Mouse (Mus musculus) lung, postnatal 4 days (tissue): Measurements from ENCODE around the gene Lmbr1l.

ENCODE experiments used
- DNase-seq, 2 experiments: peaks; one replicate each; pipeline ENCODE4 v3.0.0; 2021

Gene Lmbr1l

GRCm38 (mm10) chr15:98865771-98866170, 52.3 kb downstream of the Lmbr1l start:
- DNase-seq, result peak in 1 of 2 experiments; percentile 21

- peak in 1 of 2 experiments; percentile 18 for DNase-seq
These were observed 53.1 kb downstream of the Lmbr1l start for GRCm38 (mm10) chr15:98864951-98865350.

GRCm38 (mm10) chr15:98863451-98863958, 54.5 kb downstream of the Lmbr1l start:
- DNase-seq, result no peak

GRCm38 (mm10) chr15:98861701-98862410, 56.2 kb downstream of the Lmbr1l start:
- DNase-seq, result peak in 1 of 2 experiments; percentile 20

DNA sequence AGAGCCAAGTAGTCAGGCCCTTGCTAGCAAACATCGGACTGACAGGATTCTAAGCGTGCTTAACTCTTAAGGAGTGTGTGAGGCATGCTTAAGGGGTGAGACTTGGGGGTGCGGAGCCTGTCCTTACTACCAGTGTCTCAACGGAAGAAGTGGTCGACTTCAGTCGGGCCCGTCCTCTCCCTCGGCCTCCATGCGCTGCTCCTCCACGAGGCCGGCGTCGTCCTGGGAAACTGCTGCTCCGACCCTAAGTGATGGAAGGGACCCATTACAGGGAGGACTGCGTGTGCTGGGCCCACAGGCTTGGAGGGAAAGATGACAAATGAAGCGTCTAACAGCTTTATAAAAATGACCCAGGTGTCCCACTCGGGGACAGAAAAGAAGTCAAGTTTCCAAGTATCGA, 57.1 kb downstream of the Lmbr1l start:
- DNase-seq, result peak in 1 of 2 experiments; percentile 19

DNA sequence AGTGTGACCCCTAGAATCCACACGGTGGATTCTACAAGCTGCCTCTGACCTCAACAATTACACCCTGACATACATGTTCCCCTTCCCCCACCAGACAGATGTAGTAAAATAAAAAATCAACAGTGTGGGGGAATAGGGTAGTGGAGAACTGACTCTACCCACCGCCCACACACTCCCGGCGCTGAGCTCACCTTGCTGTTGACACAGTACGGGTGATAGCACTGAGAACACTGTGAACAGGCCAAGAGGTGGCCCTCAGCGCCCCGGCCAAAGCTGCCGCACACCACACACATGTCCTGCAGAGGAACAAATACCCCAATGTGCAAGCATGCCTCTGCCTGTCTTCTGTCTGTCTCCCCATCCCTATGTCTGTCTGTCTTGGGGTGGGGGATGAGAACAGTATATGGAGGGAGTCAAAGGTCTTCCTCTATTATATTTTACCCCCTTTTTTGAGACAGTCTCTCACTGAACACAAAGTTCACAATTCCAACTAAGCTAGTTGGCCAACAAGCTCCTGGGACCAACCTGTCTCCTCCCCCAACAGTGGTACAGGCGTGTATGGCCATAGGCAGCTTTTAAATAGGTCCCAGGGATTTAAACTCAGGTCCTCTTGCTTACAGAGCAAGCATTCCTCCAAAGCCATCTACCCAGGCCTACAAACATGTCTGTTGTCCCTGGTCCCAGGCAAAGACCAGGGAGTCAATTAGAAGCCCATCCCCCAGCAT, 58.5 kb downstream of the Lmbr1l start:
- peak in 1 of 2 experiments; percentile 16 for DNase-seq

DNA sequence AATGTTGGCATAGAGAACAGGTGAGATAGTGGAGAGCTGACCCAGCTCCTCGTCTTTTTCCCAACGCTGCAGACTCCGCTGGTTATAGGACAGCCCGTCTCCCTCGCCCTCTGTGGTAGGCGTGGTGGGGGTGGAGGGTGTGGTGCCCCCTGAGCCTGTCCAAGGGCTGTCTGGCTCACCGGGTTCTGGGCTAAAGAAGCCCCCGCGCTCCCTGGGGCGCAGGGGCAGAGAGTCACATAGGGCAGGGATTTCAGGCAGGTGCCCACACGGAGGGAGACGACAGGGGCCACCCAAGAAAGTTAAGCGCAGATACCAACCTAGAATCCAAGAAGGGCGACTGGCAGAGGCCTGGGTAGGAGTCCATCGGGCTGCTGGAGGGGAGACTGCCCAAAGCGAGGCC, 63.8 kb downstream of the Lmbr1l start:
- DNase-seq, result no peak
